ENCODE assay signal across 8 mouse cellular contexts in the genomic region with DNA sequence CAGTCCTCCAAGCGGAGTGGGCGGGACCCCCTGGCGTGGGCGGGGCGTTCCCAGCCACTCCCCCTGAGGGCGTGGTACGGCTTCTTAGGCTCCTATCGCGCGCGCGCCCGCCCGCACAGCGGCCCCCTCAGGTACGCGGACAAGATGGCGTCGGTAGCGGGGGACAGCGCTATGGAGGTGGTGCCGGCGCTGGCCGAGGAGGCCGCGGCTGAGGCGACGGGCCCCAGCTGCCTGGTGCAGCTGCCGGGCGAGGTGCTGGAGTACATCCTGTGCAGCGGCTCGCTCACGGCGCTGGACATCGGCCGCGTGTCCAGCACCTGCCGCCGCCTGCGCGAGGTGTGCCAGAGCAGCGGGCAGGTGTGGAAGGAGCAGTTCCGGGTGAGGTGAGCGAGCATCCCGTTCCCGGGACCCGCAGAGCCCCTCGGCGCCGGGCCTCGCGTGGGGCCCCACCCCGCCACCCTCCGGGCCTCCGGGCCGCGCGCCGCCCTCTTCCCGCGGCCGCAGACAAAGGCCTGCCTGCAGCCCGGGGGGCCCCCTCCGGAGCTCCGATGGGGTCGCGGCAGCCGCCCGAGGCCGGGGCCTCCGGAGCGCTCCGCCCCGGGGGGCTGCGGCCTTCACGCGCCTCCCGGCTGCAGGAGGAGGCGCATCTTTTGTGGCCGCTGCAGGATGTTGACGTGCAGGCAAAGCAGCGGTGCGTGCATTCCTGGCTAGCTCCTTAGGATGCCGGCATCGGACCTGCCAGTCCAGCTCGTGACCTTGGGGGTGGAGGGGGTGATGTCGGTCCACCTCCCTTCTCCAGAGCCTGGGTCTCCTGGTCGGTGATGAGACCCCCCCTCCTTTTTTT. TPM values are rescaled to one million over a fixed set of nuclear protein-coding genes. Genes with fewer than 3 reads are reported as not detected.
DNase-seq lines count a peak whose midpoint lies in the region; ATAC-seq and TF ChIP-seq lines count a peak whose summit lies in the region.

Gene Fbxo21, plus strand, starts transcription at position 74 of the 844 bp plus-strand sequence.

- peaks cover 16% of the 10 kb centered on the region for H3K4me1 ChIP-seq in G1E (ENCODE audit: insufficient read depth, low read depth, low read length)
- 0 out of 2 replicates have a peak, but pooled peaks cover 7% of the 10 kb centered on the region for H3K4me1 ChIP-seq in forebrain, postnatal 0 days (ENCODE audit: insufficient read depth)
- H3K4me1 ChIP-seq in lung, embryonic 15.5 days, result peaks cover 26% of the 10 kb centered on the region

- TF ChIP-seq CTCF in G1E (IDR thresholded peaks at IDR 0.05; ENCODE audit: low read depth, low read length), result no peak
- TF ChIP-seq CTCF in forebrain, postnatal 0 days (IDR thresholded peaks at IDR 0.05; ENCODE audit: low read depth), result peak; percentile 29

- H3K27ac ChIP-seq in forebrain, postnatal 0 days (ENCODE audit: low read depth, low read length), result peak within 1 kb of the TSS; percentile 92
- peak within 1 kb of the TSS; percentile 79 for H3K27ac ChIP-seq in lung, embryonic 15.5 days

- H3K36me3 ChIP-seq in G1E (replicated peaks), result peaks cover 41% of the 10 kb centered on the region
- H3K36me3 ChIP-seq in forebrain, postnatal 0 days (ENCODE audit: insufficient read depth), result peaks cover 21% of the 10 kb centered on the region
- H3K36me3 ChIP-seq in lung, embryonic 15.5 days, result peaks cover 15% of the 10 kb centered on the region

- peak; percentile 96 for DNase-seq in G1E (ENCODE audit: low spot score)
- peak; percentile 99 for DNase-seq in cerebellum, adult 18-20 months
- peak; percentile 95 for DNase-seq in forebrain, postnatal 0 days
- DNase-seq in heart, postnatal 4 days, result peak; percentile 99
- peak; percentile 95 for DNase-seq in layer of hippocampus, adult 8-10 months (ENCODE audit: low spot score in 2 of 2)
- DNase-seq in ovary, adult 18-20 months (ENCODE audit: low spot score), result peak; percentile 94
- peak; percentile 89 for DNase-seq in thymus, postnatal 0 days (ENCODE audit: low spot score)

- WGBS in forebrain, postnatal 0 days, result 2% methylated on average over 82 of the region's 88 CpGs
- 2% methylated on average over 77 of the region's 88 CpGs for WGBS in lung, embryonic 15.5 days

- H3K4me3 ChIP-seq in G1E (ENCODE audit: low read depth, low read length), result peak within 1 kb of the TSS; percentile 99
- peak within 1 kb of the TSS; percentile 100 for H3K4me3 ChIP-seq in forebrain, postnatal 0 days (ENCODE audit: low read depth, low read length)
- peak within 1 kb of the TSS; percentile 100 for H3K4me3 ChIP-seq in lung, embryonic 15.5 days

- 0 out of 2 replicates have a peak, but pooled peaks cover 2% of the 10 kb centered on the region for H3K27me3 ChIP-seq in G1E (ENCODE audit: insufficient read depth, low read length)
- no peaks in the 10 kb centered on the region for H3K27me3 ChIP-seq in forebrain, postnatal 0 days (ENCODE audit: insufficient read depth, low read length)
- H3K27me3 ChIP-seq in lung, embryonic 15.5 days, result no peaks in the 10 kb centered on the region

- H3K9ac ChIP-seq in forebrain, postnatal 0 days, result peak within 1 kb of the TSS; percentile 99
- peak within 1 kb of the TSS; percentile 90 for H3K9ac ChIP-seq in lung, embryonic 15.5 days

- no peaks in the 10 kb centered on the region for H3K9me3 ChIP-seq in G1E (replicated peaks)
- no peaks in the 10 kb centered on the region for H3K9me3 ChIP-seq in forebrain, postnatal 0 days (ENCODE audit: low read length)
- no peaks in the 10 kb centered on the region for H3K9me3 ChIP-seq in lung, embryonic 15.5 days

- peak within 1 kb of the TSS; percentile 67 for H3K4me2 ChIP-seq in forebrain, postnatal 0 days (ENCODE audit: low read depth)
- peak within 1 kb of the TSS; percentile 90 for H3K4me2 ChIP-seq in lung, embryonic 15.5 days

- peak; percentile 94 for ATAC-seq in G1E (ENCODE audit: extremely low read depth, insufficient number of reproducible peaks, low FRiP score, poor library complexity, severe bottlenecking)
- peak; percentile 93 for ATAC-seq in forebrain, postnatal 0 days
- peak; percentile 94 for ATAC-seq in lung, embryonic 15.5 days (ENCODE audit: borderline replicate concordance, extremely low read depth, low FRiP score, low TSS enrichment)

RNA-seq across cellular contexts. Expression of gene Fbxo21, which starts in this region (rescaled TPM):
- total RNA-seq in G1E (2014; fragmentation: Nextera tagmentation) (7.5 and 9.4 TPM in 2 replicates), G1E (2017) (10.5 and 11.4 TPM in 2 replicates)
- 6.8 and 7.5 TPM in 2 replicates for polyA plus RNA-seq in G1E (2012)
- 176 and 197 TPM in 2 replicates for total RNA-seq in forebrain, postnatal 0 days (2014; rRNA removed)
- polyA plus RNA-seq in forebrain, postnatal 0 days (2015; fragmentation: Nextera tagmentation; extraction: Ambion mirVana), result 150 and 161 TPM in 2 replicates
- 10 to 100 TPM; 59.3 to 62.4 TPM for total RNA-seq in heart, postnatal 4 days (2021)
- 100 to 1,000 TPM; 125 to 146 (median 137) TPM for total RNA-seq in layer of hippocampus, adult 8-10 months (2022)
- polyA plus RNA-seq in lung, embryonic 15.5 days (2015; fragmentation: Nextera tagmentation; extraction: Ambion mirVana), result 54.7 and 56.8 TPM in 2 replicates
- 28.1 and 28.2 TPM in 2 replicates for polyA plus RNA-seq in thymus, postnatal 0 days (2015; fragmentation: Nextera tagmentation; extraction: Ambion mirVana)

Comparison
In these comparisons a context has a peak if more than half of its experiments do, and no peak if none do; other contexts are left out.
1. Peak in every context shown above with its lines: DNase-seq, ATAC-seq, H3K4me3 ChIP-seq and H3K27ac ChIP-seq.
2. RNA of gene Fbxo21 (total RNA-seq): 176 to 197 TPM in forebrain, postnatal 0 days, 125 to 146 TPM in layer of hippocampus, adult 8-10 months and 59.3 to 62.4 TPM in heart, postnatal 4 days; 7.5 to 11.4 TPM in G1E; every median in the first group is over 4 times any median in the second.